Mouse (Mus musculus) left cerebral cortex, postnatal 10 days (tissue): ENCODE results near the gene Rab11fip5. TPM values are rescaled to one million over a fixed set of nuclear protein-coding genes. Genes with fewer than 3 reads are reported as not detected.

ENCODE experiments used
- DNase-seq, 2 experiments: peaks; one replicate each; pipeline ENCODE4 v3.0.0; 2021 to 2022; ENCODE audit warnings: low spot score in 2 of 2, mixed read lengths in 1 of 2; ENCODE audit errors: extremely low spot score in 1 of 2
- intact Hi-C: fragments of 180-260 bp; cut with DNase I; formaldehyde crosslinking; loops from one replicate; pipeline ENCODE4 v1.15.1; 2025
- total RNA-seq, 2 experiments: library from RNA; stranded (reverse); gene quantifications; 2 replicates each; pipeline ENCODE4 v1.2.3; 2021

Rab11fip5 gene
- total RNA-seq: 10 to 100 TPM; 56.9 to 57.5 TPM

GRCm38 (mm10) chr6:85373951-85374733 is at the start of gene Rab11fip5:
Gene Rab11fip5, minus strand, starts transcription at chr6:85374634.
- peak in 1 of 2 experiments; percentile 64 for DNase-seq
- intact Hi-C loops: no loop called here

DNA sequence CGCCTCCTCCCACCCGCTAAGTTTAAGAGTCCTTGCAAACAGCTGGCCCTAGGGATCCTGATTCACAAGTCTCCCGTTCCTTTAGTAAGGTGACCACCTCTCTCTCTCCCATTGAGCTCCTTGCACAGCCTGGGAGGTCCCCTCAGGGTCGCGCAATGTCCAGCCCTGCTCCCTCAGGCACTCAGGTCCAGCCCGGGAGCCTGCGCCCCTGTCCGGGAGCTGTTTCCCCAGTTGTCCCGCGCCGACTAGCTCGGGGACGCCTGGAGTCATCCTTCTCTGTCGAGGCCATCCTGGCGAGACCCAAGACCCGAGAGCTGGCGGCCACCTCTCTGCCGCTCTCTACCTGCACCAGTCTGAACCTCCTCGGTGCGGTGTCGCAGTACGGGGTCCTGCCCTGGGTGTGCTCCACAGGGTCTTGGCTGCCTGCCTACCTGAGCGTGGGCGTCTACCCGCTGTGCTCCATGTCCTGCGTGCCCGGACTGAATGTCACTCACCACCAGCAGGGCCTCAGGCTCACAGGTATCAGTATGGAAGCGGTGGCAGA is 49.5 kb upstream of the Rab11fip5 start, which contains the start of gene Noto:
TSS of gene Noto (plus strand) at position 51 of the 544 bp plus-strand sequence.
- intact Hi-C loops: no loop called here
- DNase-seq: peak in 1 of 2 experiments; percentile 45

DNA sequence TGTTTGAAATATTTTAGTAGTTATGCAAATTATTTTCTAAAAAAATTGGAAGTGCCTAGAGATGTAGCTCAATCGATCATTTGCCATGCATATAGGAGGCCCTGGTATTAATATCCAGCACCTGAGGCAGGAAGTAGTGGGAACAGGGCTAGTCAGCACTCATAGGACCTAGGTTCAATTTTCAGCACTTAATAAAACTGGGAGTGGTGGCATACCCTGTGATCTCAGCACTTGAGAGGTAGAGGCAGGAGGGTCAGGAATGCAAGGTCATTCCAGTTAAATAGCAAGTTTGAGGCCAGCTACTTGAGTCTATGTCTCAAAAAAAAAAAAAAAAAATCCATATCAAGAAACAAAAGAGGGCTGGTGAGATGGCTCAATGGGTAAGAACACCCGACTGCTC is 44.7 kb upstream of the Rab11fip5 start:
- intact Hi-C loops: no loop called here
- DNase-seq: no peak

- intact Hi-C loops: no loop called here
- DNase-seq: no peak
Measured at GRCm38 (mm10) chr6:85415829-85416228, 41.4 kb upstream of the Rab11fip5 start.

- intact Hi-C loops: no loop called here
Measured at GRCm38 (mm10) chr6:85410771-85411273, 36.4 kb upstream of the Rab11fip5 start.

GRCm38 (mm10) chr6:85409003-85409402 is 34.6 kb upstream of the Rab11fip5 start:
- DNase-seq: no peak
- intact Hi-C loops: loop anchor here (5.0 kb wide), 1 partner anchor 252 kb away; no protein-coding TSS in a partner anchor

More at GRCm38 (mm10) chr6:85410771-85411273, 36.4 kb upstream of the Rab11fip5 start:
- DNase-seq: peak in 1 of 2 experiments; percentile 69

GRCm38 (mm10) chr6:85403039-85403438 is 28.6 kb upstream of the Rab11fip5 start:
- DNase-seq: no peak
- intact Hi-C loops: no loop called here

DNA sequence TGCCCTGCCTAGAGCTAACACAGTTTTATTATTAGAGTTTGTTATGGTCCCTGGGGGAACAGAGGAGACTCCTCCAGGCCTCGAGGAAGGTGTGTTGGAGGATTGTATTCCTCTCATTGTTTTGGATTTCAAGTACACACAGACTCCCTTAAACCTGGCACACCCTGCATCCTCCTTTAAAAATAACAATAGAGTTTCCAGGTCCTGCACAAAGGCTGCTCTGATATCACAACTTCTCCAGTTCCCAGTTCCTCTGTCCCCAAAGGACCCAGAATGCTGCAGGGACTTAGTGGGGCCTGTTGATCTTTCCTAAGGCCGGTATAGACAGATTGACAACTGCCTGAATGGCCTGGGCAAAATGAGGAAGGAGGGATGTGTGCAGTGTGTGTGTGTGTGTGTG is 28.2 kb upstream of the Rab11fip5 start:
- intact Hi-C loops: no loop called here
- DNase-seq: no peak

- no peak for DNase-seq
- intact Hi-C loops: no loop called here
Measured at GRCm38 (mm10) chr6:85399715-85400114, 25.3 kb upstream of the Rab11fip5 start.

- peak in 1 of 2 experiments; percentile 46 for DNase-seq
- intact Hi-C loops: no loop called here
Measured at GRCm38 (mm10) chr6:85397165-85397564, 22.7 kb upstream of the Rab11fip5 start.

- intact Hi-C loops: no loop called here
- DNase-seq: no peak
Measured at GRCm38 (mm10) chr6:85395360-85395759, 20.9 kb upstream of the Rab11fip5 start.

- peak; percentile 48 to 72 for DNase-seq
- intact Hi-C loops: loop anchor here (5.0 kb wide), 2 partner anchors 45 to 230 kb away; no protein-coding TSS in a partner anchor
Measured at GRCm38 (mm10) chr6:85391803-85392202, 17.4 kb upstream of the Rab11fip5 start.

- no peak for DNase-seq
- intact Hi-C loops: no loop called here
Measured at GRCm38 (mm10) chr6:85388608-85389007, 14.2 kb upstream of the Rab11fip5 start.

DNA sequence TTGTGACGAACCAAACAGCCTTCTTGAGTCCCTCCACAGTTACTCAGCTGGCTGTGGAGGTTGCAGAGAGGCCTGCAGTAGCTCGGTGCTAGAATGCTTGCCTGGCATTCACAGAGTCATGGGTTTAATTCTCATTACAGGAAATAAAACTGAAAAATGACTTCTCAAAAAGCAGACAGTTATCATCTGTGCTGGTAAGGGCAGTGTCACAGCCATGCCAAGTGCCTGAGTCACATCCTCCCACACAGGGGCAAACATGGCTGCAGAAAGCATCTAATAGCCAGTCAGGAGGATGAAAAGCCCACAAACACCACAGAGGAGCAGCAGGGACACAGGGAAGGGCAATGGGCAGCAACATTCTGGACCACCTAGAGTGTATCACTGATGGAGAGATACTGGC is 8.4 kb upstream of the Rab11fip5 start:
- intact Hi-C loops: no loop called here
- DNase-seq: no peak

GRCm38 (mm10) chr6:85381648-85382020 is 7.2 kb upstream of the Rab11fip5 start:
- intact Hi-C loops: no loop called here
- DNase-seq: no peak

DNA sequence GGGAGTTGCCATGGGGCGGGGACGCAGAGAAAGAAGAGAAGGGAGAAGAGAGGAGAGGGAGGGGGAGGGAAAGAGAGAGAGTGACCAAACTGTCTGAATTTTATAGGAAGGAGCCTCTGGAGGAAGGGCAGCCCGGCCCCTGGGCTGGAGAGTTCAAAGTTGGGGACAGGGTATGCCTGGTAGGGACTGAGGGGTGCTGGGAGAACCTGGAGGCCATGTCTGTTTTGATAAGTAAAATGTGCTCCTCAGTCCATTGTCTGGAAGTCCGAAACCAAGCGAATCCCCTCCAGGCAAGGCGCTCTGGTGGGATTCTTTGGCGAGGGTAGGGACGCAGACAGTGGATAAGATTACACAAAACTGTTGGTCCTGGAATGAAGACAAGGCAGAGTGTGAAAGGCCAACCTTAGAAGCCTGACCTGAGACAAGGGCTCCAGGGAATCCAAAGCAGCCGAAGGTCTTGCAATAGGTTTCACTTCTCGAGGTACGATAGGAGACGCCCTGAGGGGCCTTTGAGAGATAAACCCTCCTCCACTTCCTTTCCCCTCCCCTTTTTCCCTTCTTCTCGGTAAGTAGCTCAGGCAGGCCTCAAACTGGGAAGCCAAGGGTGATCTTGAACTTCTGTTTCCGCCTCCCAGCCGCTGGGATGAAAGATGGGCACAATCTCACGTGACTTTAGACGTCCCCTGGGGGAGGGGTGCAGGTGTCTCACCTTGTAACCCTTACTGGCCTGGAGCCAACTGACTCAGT is 6.6 kb upstream of the Rab11fip5 start:
- intact Hi-C loops: no loop called here
- peak in 1 of 2 experiments; percentile 49 for DNase-seq

- DNase-seq: peak; percentile 58 to 84
- intact Hi-C loops: no loop called here
Measured at GRCm38 (mm10) chr6:85380201-85380900, 5.9 kb upstream of the Rab11fip5 start.

DNA sequence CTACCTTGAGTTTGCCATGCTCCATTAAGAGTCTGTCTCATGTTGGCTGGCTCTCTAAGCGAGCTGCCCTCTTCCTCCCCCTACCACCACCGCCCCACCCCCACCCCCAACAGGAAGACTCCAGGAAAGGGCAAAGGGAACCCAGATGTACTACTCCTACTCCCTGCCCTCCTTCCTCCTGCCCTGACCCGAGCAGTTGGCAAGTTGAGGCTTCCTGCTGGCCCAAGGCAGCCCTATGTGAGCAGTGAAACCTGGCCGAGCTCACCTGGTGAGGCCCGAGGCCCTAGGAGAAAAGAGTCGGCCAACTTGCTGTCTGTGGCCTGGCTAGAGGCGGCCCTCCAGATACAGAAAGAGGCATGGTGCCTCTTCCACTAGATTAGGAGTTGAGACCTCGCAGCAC is 4.2 kb upstream of the Rab11fip5 start:
- intact Hi-C loops: no loop called here
- no peak for DNase-seq

- intact Hi-C loops: no loop called here
- no peak for DNase-seq
Measured at GRCm38 (mm10) chr6:85377876-85378275, 3.4 kb upstream of the Rab11fip5 start.
